Mouse (Mus musculus): ENCODE measurements around the gene Rnaseh2c.

GRCm38 (mm10) chr19:5629907-5630306, 28.2 kb downstream of the Rnaseh2c start:
- TF ChIP-seq CTCF (IDR thresholded peaks at IDR 0.05; ENCODE audit: borderline replicate concordance, extremely low read depth, insufficient read depth, insufficient read length), result no peak
- no peak for TF ChIP-seq POLR2A (IDR thresholded peaks at IDR 0.05; ENCODE audit: borderline replicate concordance, extremely low read depth, insufficient read depth, insufficient read length, poor library complexity, severe bottlenecking)

Data from brain, embryonic 14.5 days (tissue).